Mouse (Mus musculus): ENCODE data around the gene Chic2.

- TF ChIP-seq CTCF (IDR thresholded peaks at IDR 0.05) (no peak), POLR2A (IDR thresholded peaks at IDR 0.05; ENCODE audit: insufficient read depth, low read depth, low read length) (no peak), EP300 (IDR thresholded peaks at IDR 0.05; ENCODE audit: insufficient read depth, low read depth, low read length) (no peak)
These were observed 88.2 kb downstream of the Chic2 start for GRCm38 (mm10) chr5:74956335-74956734.

Data from heart, adult 2 months (tissue).